Mouse (Mus musculus) embryonic facial prominence, embryonic 11.5 days (tissue): ENCODE measurements around the gene Ddx31. TPM values are rescaled to one million over a fixed set of nuclear protein-coding genes. Genes with fewer than 3 reads are reported as not detected.

ENCODE experiments used
- ATAC-seq: fragments of 200-750 bp; cut with Nextera tagmentation; replicated peaks from 2 replicates; pipeline ENCODE4 v1.8.0; 2017; ENCODE audit warnings: low read depth; ENCODE audit not compliant: insufficient number of reproducible peaks, low FRiP score, low TSS enrichment
- DNase-seq: peaks from one replicate; pipeline ENCODE4 v3.0.0-alpha.2; 2015; ENCODE audit warnings: low spot score
- H3K27ac ChIP-seq: fragments of 300-500 bp; sonication (generic); replicated peaks from 2 replicates; pipeline ENCODE4 v1.5.1; 2014; ENCODE audit warnings: mild to moderate bottlenecking, low read depth, low read length, control low read depth
- H3K27me3 ChIP-seq: fragments of 300-500 bp; sonication (generic); 2 replicates; pipeline ENCODE4 v1.6.1; 2014; ENCODE audit warnings: mild to moderate bottlenecking, low read length, moderate library complexity, mixed read lengths; ENCODE audit not compliant: control insufficient read depth, insufficient read depth
- H3K36me3 ChIP-seq: fragments of 300-500 bp; sonication (generic); replicated peaks from 2 replicates; pipeline ENCODE4 v1.6.1; 2014; ENCODE audit warnings: low read depth, mild to moderate bottlenecking, low read length, moderate library complexity, mixed read lengths; ENCODE audit not compliant: control insufficient read depth, insufficient read depth
- H3K4me1 ChIP-seq: fragments of 300-500 bp; sonication (generic); 2 replicates; pipeline ENCODE4 v1.6.1; 2014; ENCODE audit warnings: low read length, mixed read lengths; ENCODE audit not compliant: control insufficient read depth, insufficient read depth
- H3K4me2 ChIP-seq: fragments of 300-500 bp; sonication (generic); 2 replicates; pipeline ENCODE4 v1.6.1; 2014; ENCODE audit warnings: low read depth, mild to moderate bottlenecking, control low read depth, low read length, moderate library complexity
- H3K4me3 ChIP-seq: fragments of 300-500 bp; sonication (generic); 2 replicates; pipeline ENCODE4 v1.5.1; 2014; ENCODE audit warnings: low read depth, low read length, control low read depth
- H3K9ac ChIP-seq: fragments of 300-500 bp; sonication (generic); replicated peaks from 2 replicates; pipeline ENCODE4 v1.6.1; 2014; ENCODE audit warnings: mild to moderate bottlenecking, control low read depth, low read length
- H3K9me3 ChIP-seq: fragments of 300-500 bp; sonication (generic); replicated peaks from 2 replicates; pipeline ENCODE4 v1.6.1; 2016; ENCODE audit warnings: mild to moderate bottlenecking, low read length, inconsistent platforms, mixed read lengths; ENCODE audit not compliant: control insufficient read depth
- WGBS: fragments of 180-500 bp; shearing (Covaris S2); extraction: QIAGEN DNeasy Blood & Tissue Kit; methylation state at CpG from one replicate; pipeline ENCODE4 v1.1.7; 2014; 5-methylcytosine and 5-hydroxymethylcytosine counted together
- polyA plus RNA-seq: library from polyadenylated mRNA; unstranded; fragments of >200 nt; fragmentation: Nextera tagmentation; extraction: Ambion mirVana; gene quantifications from 2 replicates; pipeline ENCODE4 v1.2.1, GENCODE M21; 2014

Ddx31 gene
- polyA plus RNA-seq, 1 experiment from 2014 or later: 20.0 TPM

DNA sequence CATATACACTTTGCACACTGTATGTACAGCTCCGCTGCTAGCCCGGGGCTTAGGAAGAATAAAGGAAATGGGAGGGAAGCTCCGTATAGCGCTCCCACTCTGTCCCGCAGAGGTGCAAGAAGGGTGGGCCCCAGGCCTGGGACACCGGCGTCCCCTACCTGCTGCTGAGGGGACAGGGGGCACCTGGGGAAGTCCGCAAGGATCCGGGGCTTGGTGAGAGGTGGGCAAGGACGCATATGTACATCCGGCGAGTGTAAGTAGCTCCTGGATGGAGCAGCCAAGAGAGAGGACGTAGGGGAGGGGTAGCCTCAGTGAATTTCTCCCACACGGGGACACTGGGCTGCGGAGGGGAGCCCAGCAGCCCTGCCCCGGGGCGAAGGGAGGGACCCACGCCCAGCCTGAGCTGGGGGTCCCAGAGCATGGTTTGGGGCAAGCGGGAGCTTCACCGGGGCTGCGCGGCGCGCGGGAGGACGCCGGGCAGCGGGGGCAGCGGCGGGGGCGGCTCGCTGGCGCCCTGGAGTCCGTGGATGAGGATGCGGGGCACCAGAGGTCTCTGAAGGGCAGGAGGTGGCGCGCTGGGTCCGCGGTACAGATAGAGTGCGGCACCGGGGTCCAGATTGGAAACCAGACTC is 69.1 kb downstream of the Ddx31 start:
- Histone ChIP-seq H3K27me3 (peaks cover 78% of the 10 kb centered on the region), H3K9ac (no peak overlapping the region), H3K27ac (no peak overlapping the region), H3K9me3 (no peaks in the 10 kb centered on the region), H3K4me1 (peaks cover 9% of the 10 kb centered on the region), H3K4me2 (no peak overlapping the region; the same call in 1 of the 2 replicates), H3K36me3 (no peaks in the 10 kb centered on the region), H3K4me3 (no peak overlapping the region)
- no peak for ATAC-seq
- no peak for DNase-seq
- WGBS: under 1% methylated on average over 41 of the region's 41 CpGs

DNA sequence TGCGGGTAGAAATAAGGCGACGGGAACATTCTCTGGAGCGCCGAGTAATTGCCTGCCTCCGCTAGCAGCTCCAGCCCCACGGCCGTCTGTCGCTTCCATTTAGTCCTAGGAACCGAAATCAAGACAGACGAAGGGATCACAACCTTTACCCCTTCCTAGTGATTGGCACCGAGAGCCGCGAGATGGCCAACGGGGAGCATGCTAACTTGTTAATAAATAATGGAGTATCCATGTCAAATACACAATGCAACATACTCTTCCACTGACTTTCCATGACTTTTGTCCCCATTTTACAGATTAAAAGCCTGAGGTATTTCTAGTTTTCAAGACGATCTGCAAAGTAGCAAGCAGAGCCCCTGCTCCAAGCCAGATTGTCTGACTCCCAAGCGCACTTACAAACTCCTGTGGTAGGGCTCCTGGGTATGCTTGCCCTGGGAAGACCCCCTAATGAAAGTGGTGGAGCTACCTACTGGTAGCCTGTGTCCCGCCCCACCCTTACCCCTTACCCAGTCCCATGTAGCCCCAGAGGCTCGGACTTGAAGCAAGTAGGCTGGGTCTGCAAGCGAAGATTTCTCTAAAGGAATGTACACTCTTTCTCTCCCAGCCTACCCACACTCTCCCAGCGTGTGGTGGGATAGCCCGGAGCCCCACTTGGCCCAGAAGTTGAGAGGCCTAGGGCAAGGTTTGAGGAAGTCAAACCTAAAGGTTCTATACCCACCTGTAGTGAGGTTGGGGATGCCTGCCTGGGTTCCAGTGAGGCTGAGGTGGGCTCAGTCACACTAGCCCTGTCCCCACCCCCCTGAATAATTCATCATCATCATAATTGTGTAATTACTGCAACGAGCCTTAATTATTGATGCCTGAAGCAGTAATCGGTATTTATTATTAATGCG is 69.9 kb downstream of the Ddx31 start:
- Histone ChIP-seq H3K9me3 (no peaks in the 10 kb centered on the region), H3K36me3 (no peaks in the 10 kb centered on the region), H3K4me2 (no peak overlapping the region), H3K4me1 (peaks cover 9% of the 10 kb centered on the region), H3K4me3 (no peak overlapping the region), H3K9ac (no peak overlapping the region), H3K27ac (no peak overlapping the region), H3K27me3 (peaks cover 85% of the 10 kb centered on the region)
- no peak for ATAC-seq
- DNase-seq: no peak
- 4% methylated on average over 25 of the region's 25 CpGs for WGBS

DNA sequence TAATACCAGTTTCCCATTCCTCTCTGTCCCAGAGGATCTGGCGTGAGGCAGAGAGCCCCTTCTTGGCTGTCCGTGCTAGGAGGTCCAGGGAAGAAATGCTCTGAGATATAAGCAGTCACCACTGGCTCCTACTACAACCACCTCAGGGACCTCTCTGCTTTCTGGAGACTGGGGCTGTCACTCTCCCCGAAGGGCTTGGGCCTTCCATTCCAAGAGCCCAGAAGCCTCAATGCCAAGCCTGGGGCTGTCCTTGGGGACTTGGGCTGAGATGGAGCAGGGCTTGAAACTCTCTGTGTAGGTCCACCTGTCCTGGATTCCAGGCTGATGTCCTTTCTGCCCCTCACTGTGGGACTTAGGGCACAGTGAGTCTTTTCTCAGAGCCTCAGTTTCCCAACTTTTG is 70.7 kb downstream of the Ddx31 start:
- no peak for DNase-seq
- peaks cover 93% of the 10 kb centered on the region for H3K27me3 ChIP-seq
- 5% methylated on average over 3 of the region's 3 CpGs for WGBS
- no peak overlapping the region for H3K9ac ChIP-seq
- H3K9me3 ChIP-seq: no peaks in the 10 kb centered on the region
- H3K27ac ChIP-seq: no peak overlapping the region
- no peaks in the 10 kb centered on the region for H3K36me3 ChIP-seq
- no peak for ATAC-seq
- peaks cover 9% of the 10 kb centered on the region for H3K4me1 ChIP-seq
- no peak overlapping the region for H3K4me2 ChIP-seq
- H3K4me3 ChIP-seq: no peak overlapping the region

DNA sequence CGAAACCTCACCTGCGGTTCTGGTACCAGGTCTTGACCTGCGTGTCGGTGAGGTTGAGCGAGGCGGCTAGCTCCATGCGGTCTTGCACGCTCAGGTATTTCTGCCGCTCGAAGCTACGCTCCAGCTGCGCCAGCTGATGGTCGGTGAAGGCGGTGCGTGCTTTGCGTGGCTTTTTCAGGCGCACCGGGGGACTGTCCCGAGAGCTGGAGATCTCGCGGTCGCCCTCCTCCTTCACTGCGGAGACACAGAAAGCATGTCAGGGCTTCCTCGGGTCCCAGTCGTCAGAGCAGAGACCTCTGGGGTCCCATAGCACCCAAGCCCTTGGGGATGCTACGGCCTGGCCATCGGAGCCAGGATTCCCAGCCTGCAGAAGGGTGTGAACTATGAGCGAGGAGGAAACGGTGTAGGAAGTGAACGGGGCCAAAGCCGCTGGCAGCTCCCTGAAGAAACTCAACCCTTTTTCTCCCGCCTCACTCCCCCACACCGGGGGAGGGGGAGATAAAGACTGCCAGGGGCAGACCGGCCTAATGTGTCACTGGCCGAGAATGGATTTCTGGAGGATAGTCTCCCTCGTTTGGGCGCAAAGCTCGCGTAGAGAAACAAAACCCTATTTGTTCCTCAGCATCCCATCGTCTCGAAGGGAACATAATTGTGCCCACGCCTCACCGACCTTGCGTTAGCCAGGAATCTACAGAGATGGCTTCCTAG is 71.3 kb downstream of the Ddx31 start:
- H3K27me3 ChIP-seq: peaks cover 98% of the 10 kb centered on the region
- H3K4me2 ChIP-seq: no peak overlapping the region
- no peak for ATAC-seq
- no peak overlapping the region for H3K27ac ChIP-seq
- no peaks in the 10 kb centered on the region for H3K36me3 ChIP-seq
- under 1% methylated on average over 44 of the region's 44 CpGs for WGBS
- no peaks in the 10 kb centered on the region for H3K9me3 ChIP-seq
- H3K9ac ChIP-seq: no peak overlapping the region
- 0 out of 2 replicates have a peak overlapping the region, but pooled peaks have one; percentile 3 for H3K4me3 ChIP-seq
- no peak for DNase-seq
- peaks cover 9% of the 10 kb centered on the region for H3K4me1 ChIP-seq

DNA sequence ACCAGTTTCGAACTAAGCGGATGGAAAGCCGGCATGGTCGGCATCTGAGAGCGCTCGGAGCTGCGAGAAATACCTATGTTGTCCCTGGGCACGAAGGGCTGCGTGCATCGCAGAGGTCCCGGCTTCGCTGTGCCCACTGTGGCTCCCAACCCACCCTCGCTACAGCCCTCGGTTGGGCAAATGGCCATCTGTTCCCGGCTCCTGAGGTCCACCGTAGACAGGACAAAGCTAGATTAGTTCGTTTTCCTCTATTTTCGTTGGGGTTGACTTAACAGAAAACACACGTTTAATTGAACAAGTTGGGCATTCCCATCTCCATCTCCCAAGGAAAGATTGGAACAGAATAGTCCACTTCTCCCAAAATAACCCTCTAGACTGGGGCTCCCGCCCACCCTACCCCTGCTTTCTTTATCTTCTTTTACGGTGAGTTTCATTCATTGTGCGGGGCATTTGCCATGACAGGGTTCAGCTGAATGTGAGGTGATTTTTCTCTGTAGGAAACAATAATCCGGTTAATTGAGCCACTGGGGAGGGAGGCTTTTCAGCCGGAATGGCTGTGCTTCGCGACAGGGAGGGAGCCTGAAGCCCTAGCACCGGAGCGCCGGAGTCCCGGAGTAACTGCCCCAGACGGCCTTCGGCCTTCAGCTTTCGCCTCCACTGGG is 72.0 kb downstream of the Ddx31 start:
- DNase-seq (peak; percentile 28), ATAC-seq (no peak)
- Histone ChIP-seq H3K4me1 (peaks cover 9% of the 10 kb centered on the region), H3K27me3 (peaks cover 98% of the 10 kb centered on the region), H3K9ac (no peak overlapping the region), H3K4me2 (no peak overlapping the region), H3K4me3 (no peak overlapping the region), H3K36me3 (no peaks in the 10 kb centered on the region), H3K27ac (no peak overlapping the region), H3K9me3 (no peaks in the 10 kb centered on the region)
- WGBS: under 1% methylated on average over 33 of the region's 33 CpGs

DNA sequence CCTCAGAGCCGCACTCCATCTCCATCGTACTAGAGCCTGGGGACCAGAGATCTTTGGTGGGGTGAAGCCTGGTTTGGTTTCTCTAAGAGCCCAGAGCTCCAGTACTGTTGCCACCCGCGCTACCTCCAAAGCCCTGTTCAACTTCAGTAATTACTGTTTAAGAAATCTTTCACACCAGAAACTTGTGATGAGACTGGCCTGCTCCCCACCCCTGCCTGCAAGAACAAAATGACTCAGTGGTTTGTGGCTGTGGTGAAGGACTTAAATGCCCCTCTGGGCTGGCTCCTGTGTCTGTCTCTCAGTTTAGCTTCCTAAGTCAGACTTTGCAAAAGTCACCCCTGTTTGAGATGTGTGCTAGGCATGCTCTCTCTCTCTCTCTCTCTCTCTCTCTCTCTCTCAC is 72.8 kb downstream of the Ddx31 start:
- Histone ChIP-seq H3K9ac (no peak overlapping the region), H3K27me3 (peaks cover 98% of the 10 kb centered on the region), H3K4me1 (peaks cover 8% of the 10 kb centered on the region), H3K9me3 (no peaks in the 10 kb centered on the region), H3K4me3 (no peak overlapping the region), H3K4me2 (no peak overlapping the region), H3K36me3 (no peaks in the 10 kb centered on the region), H3K27ac (no peak overlapping the region)
- ATAC-seq (no peak), DNase-seq (no peak)
- WGBS: 0% methylated on average over 4 of the region's 4 CpGs

DNA sequence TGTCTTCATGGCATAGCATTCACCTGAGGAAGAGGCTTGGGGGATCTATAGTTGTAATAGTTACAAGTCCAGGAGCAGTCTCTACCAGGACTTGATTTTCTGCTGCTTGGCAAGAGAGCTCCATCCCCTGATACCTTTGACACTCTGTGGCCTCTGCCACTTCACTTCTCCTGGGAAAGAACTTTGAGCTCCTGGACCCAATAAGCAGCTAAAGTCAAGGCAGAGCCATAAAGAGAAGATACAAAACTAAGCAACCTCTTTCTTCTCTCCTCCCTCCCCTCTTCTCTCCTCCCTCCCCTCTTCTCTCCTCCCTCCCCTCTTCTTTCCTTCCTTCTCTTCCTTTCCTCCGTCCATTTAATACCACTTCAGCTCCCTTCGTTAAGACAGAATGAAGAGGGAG is 73.9 kb downstream of the Ddx31 start:
- H3K4me3 ChIP-seq: no peak overlapping the region
- H3K9ac ChIP-seq: no peak overlapping the region
- no peak overlapping the region for H3K4me2 ChIP-seq
- no peak for DNase-seq
- no peaks in the 10 kb centered on the region for H3K36me3 ChIP-seq
- no peak for ATAC-seq
- peaks cover 93% of the 10 kb centered on the region for H3K27me3 ChIP-seq
- no peaks in the 10 kb centered on the region for H3K9me3 ChIP-seq
- H3K27ac ChIP-seq: no peak overlapping the region
- 0% methylated on average over 2 of the region's 2 CpGs for WGBS
- peaks cover 3% of the 10 kb centered on the region; the same call in 1 of the 2 replicates for H3K4me1 ChIP-seq
